In the genomic region with DNA sequence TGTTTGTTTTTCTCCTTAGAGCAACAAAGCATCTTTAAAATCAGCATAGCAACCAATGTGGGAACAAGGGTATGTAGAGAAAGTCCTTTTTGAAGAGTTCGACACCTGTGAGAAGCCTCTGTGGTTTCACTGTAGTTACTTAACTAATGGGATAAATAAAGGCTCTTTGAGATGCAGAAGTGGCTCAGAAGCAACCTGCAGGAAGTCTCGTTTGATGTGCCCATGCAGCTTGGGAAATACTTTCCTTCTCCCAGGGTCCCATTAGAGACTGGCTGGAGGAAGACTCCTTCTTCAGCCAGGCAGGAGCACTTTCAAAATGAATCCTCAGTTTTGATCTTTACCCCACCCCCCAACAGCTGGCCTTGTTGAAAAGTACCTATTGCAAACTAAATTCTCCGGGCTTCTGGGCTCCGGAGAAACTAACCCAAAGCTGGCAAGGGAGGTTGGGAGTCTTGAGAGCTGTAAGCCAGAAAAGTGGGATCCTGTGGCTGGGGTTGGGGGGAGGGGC, we compare ENCODE assay signal across 27 mouse cellular contexts. TPM values are rescaled to one million over a fixed set of nuclear protein-coding genes. Genes with fewer than 3 reads are reported as not detected.
DNase-seq lines count a peak whose midpoint lies in the region; ATAC-seq and TF ChIP-seq lines count a peak whose summit lies in the region.
"Had no signal": no experiment of that assay in that cellular context is flagged by ENCODE, and none has a peak within 500 bp of the region (broad histone marks: within the 10 kb centered on the region; RNA-seq: fewer than 3 reads in every experiment).

No protein-coding gene starts in this region.

- intact Hi-C loops in heart, postnatal 36 days (cut with DNase I) = no loop called here
- intact Hi-C loops in gastrocnemius, adult 2 months (cut with DNase I) = no loop called here

- DNase-seq in heart, adult 11 months = peak; percentile 36
- no peak for DNase-seq in heart, postnatal 36 days
- DNase-seq in ZHBTc4 (ENCODE audit: low read depth, low spot score) = peak; percentile 74
- no peak for DNase-seq in right cerebral cortex, postnatal 4 days
- no peak for DNase-seq in gastrocnemius, adult 2 months
- DNase-seq: adrenal gland, adult 2 months; adrenal gland, postnatal 14 days; B cell, adult 2 months; cerebellum, adult 11 months; cerebellum, adult 2 months; cerebellum, postnatal 10 days; cerebellum, postnatal 36 days; embryo, embryonic 11 days; gastrocnemius, postnatal 14 days; heart, adult 2 months; heart, postnatal 14 days had no signal

- no peak overlapping the region for H3K27ac ChIP-seq in gastrocnemius, adult 2 months
- H3K27ac ChIP-seq: embryonic facial prominence, embryonic 10.5 days; embryonic facial prominence, embryonic 13.5 days; forebrain, embryonic 12.5 days; forebrain, embryonic 15.5 days; heart, adult 2 months; heart, embryonic 10.5 days; heart, embryonic 13.5 days; hindbrain, embryonic 12.5 days; hindbrain, embryonic 15.5 days had no signal

- ATAC-seq in megakaryocyte progenitor cell, adult 5-6 weeks (replicated peaks; ENCODE audit: poor library complexity) = peak; percentile 76
- ATAC-seq: forebrain, embryonic 15.5 days; intestine, postnatal 0 days had no signal

- H3K4me3 ChIP-seq in gastrocnemius, adult 2 months = no peak overlapping the region
- H3K4me3 ChIP-seq: embryonic facial prominence, embryonic 10.5 days; embryonic facial prominence, embryonic 13.5 days; erythroblast, embryonic 14.5 days; forebrain, embryonic 12.5 days; forebrain, embryonic 15.5 days; heart, adult 2 months; heart, embryonic 10.5 days; heart, embryonic 13.5 days; hindbrain, embryonic 12.5 days; hindbrain, embryonic 15.5 days had no signal

- TF ChIP-seq CTCF in gastrocnemius, adult 2 months (IDR thresholded peaks at IDR 0.05) = no peak

RNA-seq across cellular contexts. Expression of gene Cited2, which starts 17.5 kb away (rescaled TPM):
- total RNA-seq in heart, postnatal 36 days (2021) = 10 to 100 TPM; 53.2 to 62.9 TPM
- 195 and 231 TPM in 2 replicates for total RNA-seq in megakaryocyte progenitor cell, adult 5-6 weeks (2015)
- 49.9 and 57.5 TPM in 2 replicates for total RNA-seq in megakaryocyte progenitor cell, adult 5-6 weeks (2017)
- 100 to 1,000 TPM in 1 of 2 experiments, 10 to 100 TPM in 1; 28.6 to 114 TPM for total RNA-seq in gastrocnemius, adult 2 months (2021)

Comparison
In these comparisons a context has a peak if more than half of its experiments do, and no peak if none do; other contexts are left out.
1. DNase-seq: peak in heart, adult 11 months (single experiment) and ZHBTc4 (single experiment); none in heart, postnatal 36 days (0 of 2), right cerebral cortex, postnatal 4 days (single experiment) and gastrocnemius, adult 2 months (single experiment).